Mouse (Mus musculus): ENCODE measurements around the gene Epor.

DNA sequence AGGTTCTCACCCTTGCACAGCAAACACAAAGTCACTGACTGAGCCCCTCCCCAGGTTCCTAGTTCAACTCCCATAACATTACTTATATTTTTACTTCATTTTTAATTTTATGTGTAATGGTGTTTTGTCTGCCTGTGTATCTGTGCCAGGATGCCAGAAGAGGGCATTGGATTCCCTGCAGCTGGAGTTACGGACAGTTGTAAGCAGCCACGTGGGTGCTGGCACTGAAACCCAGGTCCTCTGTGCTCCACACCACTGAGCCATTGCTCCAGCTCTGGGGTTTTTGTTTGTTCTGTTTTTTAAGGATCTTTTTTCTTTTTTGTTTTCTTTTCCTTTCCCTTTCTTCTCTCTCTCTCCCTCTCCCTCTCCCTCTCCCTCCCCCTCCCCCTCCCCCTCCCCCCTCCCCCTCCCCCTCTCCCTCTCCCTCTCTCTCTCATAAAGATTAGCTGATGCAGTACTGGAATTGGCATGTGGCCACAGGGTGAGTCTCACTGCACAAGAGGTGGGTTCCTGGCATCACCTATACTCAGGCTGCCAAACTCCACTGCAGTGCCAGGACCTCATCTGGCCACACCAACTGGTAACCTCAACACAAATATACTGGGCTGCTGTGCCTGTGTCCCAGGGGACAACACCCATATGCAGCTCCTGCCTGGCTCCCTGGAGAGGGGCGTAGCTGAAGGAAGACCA is 33.0 kb upstream of the Epor start:
- TF ChIP-seq CTCF (IDR thresholded peaks at IDR 0.05; ENCODE audit: control insufficient read depth, insufficient read depth, low read length) (no peak), POLR2A (IDR thresholded peaks at IDR 0.05; ENCODE audit: borderline replicate concordance, control insufficient read depth, low read depth, low read length) (no peak)
